Mouse (Mus musculus): ENCODE measurements around the gene Lrrc20.
"Not testable (repeated sequence)": the region's sequence is repeated elsewhere in the genome, so short reads cannot be mapped to it uniquely, and the experiment has no call there.

The Lrrc20 gene

GRCm38 (mm10) chr10:61572126-61572525, 96.5 kb downstream of the Lrrc20 start:
- CTCF ChIA-PET: no interaction called here

DNA sequence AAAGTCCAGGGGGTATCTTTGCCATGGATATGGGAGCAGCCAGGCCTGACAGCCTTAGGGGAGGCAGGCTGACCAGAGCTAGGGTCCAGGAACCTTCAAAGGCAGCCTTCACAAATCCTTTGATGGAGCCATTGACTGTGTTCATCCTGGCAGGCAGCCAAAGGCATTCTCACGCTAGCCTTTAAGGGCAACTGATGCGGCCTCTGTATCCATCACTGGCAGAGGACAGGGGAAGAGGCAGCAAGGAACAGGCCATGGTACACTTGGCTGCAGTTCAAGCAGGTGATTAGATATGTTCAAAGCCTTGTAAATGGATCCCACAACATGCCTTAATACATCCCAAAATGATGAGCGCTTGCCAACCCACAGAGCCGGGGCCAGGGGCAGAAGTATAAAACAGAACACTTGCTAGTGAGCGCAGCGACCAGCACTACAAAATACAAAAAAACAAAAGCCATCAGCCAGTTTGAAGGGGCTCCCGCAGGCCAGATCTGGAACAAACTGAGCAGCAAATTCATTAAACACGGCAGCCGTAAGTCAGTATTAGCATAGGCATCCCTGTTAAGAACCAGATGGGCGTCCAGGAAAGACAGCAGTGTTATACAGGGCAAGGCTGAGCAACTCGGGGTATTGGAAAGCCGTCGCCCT, 100.6 kb downstream of the Lrrc20 start:
- CTCF ChIA-PET: no interaction called here

- CTCF ChIA-PET: interaction anchor here (0.7 kb wide), 1 partner anchor 1276 kb away, joined by 12 read pairs; no protein-coding TSS in a partner anchor
These were observed 111.7 kb downstream of the Lrrc20 start for GRCm38 (mm10) chr10:61587241-61587849.

- CTCF ChIA-PET: no interaction called here
These were observed 122.4 kb downstream of the Lrrc20 start for GRCm38 (mm10) chr10:61597991-61598390.

DNA sequence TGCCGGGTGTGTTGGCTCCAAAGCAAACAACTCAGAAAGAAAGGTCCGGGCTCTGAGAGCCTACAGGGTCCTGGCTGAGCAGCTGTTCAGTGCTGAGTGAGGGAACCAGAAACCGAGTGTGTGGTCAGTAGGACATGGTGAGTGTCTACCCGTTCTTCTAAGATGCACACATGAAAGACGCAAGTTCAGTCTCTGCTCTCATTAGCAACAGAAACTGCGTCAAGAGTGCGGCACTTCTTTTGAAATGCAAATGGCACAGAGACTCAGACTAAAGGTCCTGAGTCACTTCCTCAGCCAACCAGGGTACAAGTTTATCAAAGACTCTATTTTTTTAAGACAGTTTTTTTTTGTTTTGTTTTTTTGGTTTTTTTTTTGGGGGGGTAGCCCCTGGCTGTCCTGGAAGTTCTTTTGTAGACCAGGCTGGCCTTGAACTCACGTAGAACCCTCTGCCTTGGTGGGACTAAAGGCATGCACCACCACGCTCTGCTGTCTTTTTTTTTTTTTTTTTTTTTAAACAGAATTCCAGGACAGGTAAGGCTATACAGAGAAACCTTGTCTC, 124.0 kb downstream of the Lrrc20 start:
- CTCF ChIA-PET: no interaction called here

- CTCF ChIA-PET: interaction anchor here (1.0 kb wide), 1 partner anchor 52 kb away, joined by 3 read pairs; no protein-coding TSS in a partner anchor
These were observed 126.9 kb downstream of the Lrrc20 start for GRCm38 (mm10) chr10:61602283-61603033.

DNA sequence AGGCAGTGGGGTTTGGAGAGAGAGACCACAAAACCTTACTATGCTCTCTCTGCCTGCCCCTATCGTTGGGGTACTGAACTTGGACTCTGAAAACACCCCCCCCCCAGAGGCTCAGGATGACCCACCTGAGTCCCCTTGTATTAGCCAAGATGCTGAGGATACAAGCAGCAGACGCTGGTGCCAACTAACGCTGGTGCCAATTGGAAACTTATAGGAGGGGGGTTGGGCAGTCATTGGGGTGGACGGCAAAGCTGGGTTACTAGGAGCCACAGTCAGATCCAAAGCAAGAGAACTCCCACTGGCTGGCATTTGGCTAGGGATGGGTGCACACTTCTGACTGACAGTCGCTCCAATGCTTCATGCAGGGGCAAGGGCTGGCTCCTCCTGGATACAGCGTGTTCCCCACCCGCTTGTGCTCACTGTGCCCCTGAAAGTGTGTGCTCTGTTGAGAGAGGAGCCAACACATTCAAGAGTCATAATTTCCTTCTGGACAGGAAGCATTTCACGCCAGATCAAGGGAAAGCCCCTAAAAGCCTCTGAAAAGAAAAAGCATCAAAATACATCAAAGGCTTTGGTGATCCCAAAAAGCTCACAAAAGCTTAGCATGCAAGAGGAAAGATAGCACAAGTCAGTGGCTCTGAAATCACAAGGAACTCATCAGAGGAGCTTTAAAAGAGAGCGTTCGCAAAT, 128.9 kb downstream of the Lrrc20 start:
- CTCF ChIA-PET: no interaction called here

DNA sequence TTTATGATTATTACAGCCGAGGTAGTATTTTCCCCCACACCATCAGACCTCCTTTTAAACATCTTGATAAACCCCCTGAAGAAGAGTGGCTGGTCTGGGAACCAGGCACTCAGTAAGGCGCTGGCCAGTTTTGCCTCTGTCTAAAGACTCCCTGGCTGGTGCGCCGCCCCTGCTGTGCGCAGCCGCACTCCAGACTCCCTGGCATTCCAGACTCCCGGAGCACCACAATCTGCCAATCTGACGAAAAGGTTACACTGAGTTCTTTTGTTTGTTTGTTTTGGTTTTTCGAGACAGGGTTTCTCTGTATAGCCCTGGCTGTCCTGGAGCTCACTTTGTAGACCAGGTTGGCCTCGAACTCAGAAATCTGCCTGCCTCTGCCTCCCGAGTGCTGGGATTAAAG, 129.8 kb downstream of the Lrrc20 start:
- CTCF ChIA-PET: interaction anchor here (0.7 kb wide), 1 partner anchor 446 kb away, joined by 3 read pairs; no protein-coding TSS in a partner anchor

DNA sequence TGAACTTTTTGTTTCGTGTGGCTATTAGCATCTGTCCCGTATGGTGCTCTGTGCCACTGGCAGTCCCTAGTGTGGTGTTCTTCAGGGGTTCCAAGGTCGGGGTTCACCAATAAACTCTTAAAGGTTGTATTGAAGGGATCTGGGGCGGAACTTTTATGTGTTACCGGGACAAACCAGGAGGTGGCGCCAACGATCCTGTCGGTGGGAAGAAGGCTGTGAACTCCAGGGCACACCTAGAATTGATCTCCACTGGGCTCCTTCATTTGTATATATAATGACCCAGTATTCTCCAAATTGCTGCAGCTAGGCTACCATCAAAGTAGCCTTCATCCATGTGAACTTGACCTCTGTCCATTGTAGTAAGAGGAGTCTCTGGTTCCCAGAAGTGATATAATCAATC, 130.2 kb downstream of the Lrrc20 start:
- CTCF ChIA-PET: interaction anchor here (0.7 kb wide), 1 partner anchor 446 kb away, joined by 3 read pairs; no protein-coding TSS in a partner anchor

DNA sequence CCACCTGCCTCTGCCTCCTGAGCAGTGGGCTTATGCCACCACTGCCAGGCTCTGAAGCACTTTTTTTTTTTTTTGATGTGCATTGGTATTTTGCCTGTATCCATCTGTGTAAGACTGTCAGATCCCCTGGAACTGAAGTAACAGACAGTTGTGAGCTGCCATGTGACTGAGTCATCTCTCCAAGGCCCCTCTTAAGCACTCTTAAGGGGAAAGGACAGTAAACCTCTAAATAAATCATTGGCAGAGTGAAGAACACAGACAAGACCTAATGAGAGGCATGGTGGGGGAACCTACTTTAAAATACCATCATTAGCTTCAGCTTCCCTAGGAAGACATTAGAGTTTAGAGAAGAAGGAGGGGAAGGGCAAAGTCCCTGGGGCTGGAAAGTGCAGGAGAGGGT, 132.6 kb downstream of the Lrrc20 start:
- CTCF ChIA-PET: interaction anchor here (0.7 kb wide), 1 partner anchor 44 kb away, joined by 5 read pairs; no protein-coding TSS in a partner anchor

- CTCF ChIA-PET: no interaction called here
These were observed 135.1 kb downstream of the Lrrc20 start for GRCm38 (mm10) chr10:61610650-61611235.

- CTCF ChIA-PET: interaction anchor here (0.6 kb wide), 1 partner anchor 45 kb away, joined by 3 read pairs; no protein-coding TSS in a partner anchor
These were observed 138.7 kb downstream of the Lrrc20 start for GRCm38 (mm10) chr10:61614311-61614710.

GRCm38 (mm10) chr10:61618528-61618927, 142.9 kb downstream of the Lrrc20 start:
- CTCF ChIA-PET: no interaction called here

DNA sequence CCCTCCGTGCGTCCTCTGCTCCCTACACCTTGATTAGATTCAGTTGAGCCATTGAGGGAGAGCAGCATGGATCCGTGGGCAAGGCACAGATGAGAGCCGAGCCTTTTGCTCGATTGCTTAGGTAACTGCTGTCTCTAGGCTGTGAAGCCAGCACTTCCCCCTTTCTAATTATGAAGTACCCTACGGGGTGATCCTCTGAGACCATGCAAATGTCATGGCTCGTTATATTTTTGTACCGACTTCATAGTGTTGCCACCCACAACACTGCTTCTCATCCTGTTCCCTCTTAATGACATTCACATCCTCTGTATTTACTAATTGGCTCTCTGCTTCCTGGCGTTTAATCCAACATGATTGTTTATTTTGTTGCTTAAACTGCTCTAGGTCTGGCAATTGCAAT, 146.1 kb downstream of the Lrrc20 start:
- CTCF ChIA-PET: interaction anchor here (0.7 kb wide), 1 partner anchor 43 kb away, joined by 5 read pairs; no protein-coding TSS in a partner anchor

DNA sequence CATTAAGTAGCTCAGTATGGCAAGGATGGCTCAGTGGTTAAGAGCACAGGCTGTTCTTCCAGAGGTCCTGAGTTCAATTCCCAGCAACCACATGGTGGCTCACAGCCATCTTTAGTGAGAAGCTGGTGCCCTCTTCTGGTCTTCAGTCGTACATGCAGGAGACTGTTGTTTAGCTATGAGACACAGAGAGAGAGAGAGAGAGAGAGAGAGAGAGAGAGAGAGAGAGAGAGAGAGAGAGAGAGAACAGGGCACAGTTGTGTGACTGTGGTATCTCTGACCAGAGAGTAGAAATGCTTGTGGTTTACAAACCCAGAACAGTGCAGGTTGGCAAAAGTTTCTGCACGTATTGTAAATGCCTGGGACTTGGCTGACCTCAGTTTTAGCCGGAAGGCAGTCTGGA, 148.3 kb downstream of the Lrrc20 start:
- CTCF ChIA-PET: not testable (repeated sequence)

DNA sequence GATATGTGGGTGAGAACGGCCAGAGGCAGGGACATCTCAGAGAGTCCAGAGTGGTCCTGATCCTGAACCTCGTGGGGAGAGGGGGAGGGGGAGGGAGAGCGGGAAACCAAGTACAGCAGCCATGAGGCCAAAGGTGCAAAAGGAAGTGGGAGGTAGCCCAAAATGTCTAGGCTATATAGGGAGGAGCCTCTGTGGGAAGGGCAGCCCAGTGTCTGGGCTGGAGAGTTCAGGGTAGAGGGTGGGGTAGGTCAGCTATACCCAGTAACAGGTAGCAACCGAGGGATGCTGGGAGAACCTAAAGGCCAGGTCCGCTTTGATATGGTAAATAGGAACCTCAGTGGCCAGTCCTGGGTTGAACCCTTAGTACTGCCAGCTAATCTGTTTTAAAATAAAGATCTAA, 149.2 kb downstream of the Lrrc20 start:
- CTCF ChIA-PET: no interaction called here

- CTCF ChIA-PET: interaction anchor here (0.6 kb wide), 1 partner anchor 63 kb away, joined by 3 read pairs; no protein-coding TSS in a partner anchor
These were observed 150.0 kb downstream of the Lrrc20 start for GRCm38 (mm10) chr10:61625381-61626257.

GRCm38 (mm10) chr10:61626551-61626950, 150.9 kb downstream of the Lrrc20 start:
- CTCF ChIA-PET: interaction anchor here (0.6 kb wide), 1 partner anchor 290 kb away, joined by 4 read pairs; no protein-coding TSS in a partner anchor

DNA sequence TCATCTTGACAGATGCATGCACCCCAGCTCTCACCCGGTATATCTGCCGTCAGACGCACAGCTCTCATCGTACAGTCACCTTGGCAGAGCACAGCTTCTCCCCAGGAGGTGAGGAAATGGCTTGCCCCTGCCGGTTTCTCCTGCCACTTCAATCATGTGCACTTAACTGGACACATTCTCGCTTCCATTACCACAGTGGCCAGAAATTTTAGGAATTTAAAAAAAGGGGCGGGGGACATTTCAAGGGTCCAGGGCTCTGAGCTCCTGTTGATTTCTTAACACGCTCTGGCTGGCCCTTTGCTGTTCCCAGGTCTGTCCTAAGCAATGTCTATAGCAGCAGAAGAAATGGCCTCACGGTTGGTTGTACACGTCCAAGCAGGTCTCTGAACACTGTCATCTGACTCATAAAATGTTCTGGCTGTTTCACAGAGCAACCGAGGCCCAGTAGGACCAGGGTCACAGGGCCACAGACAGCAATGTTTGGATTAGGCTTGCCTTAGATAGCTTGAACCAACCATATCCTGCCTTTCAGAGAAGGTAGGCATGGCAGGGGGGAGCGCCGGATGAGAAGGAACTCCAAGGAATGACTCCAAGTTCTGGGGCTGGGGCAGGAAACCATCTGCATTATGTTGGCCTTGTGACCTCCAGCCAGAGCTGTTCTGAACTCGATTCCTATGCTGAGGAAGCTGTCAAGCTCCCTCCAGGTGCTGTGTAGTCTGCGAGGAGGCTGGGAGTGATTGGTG, 151.8 kb downstream of the Lrrc20 start:
- CTCF ChIA-PET: no interaction called here

GRCm38 (mm10) chr10:61627938-61628250, 152.3 kb downstream of the Lrrc20 start:
- CTCF ChIA-PET: no interaction called here
